ENCODE assay signal across 8 mouse cellular contexts in the genomic region with DNA sequence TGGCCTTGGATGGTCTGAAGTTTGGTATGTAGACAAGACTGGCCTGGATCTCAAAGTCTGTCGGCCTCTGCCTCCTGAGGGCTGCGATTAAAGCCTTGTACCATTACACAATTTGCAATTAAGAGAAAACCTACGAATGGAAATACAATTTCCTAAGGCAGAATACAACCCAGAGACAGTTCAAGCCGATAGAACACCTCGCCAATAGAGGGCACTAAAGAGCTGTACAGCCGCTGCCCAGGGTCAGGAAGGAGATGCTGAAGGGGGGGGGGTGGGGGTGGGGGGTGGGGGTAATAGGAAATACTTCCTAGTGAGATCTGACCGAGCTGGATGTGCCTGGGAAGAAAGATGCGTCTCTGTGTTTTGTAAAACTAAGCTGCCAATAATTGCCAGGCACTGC. TPM values are rescaled to one million over a fixed set of nuclear protein-coding genes. Genes with fewer than 3 reads are reported as not detected.
DNase-seq lines count a peak whose midpoint lies in the region; ATAC-seq lines count a peak whose summit lies in the region.

No protein-coding gene starts in this region.

- no peak overlapping the region for H3K4me2 ChIP-seq in forebrain, embryonic 14.5 days (ENCODE audit: low read length)
- H3K4me2 ChIP-seq in forebrain, embryonic 16.5 days (ENCODE audit: low read length), result no peak overlapping the region

- no peaks in the 10 kb centered on the region for H3K4me1 ChIP-seq in forebrain, embryonic 14.5 days (ENCODE audit: control insufficient read depth, insufficient read depth, low read length)
- H3K4me1 ChIP-seq in forebrain, embryonic 16.5 days (replicated peaks; ENCODE audit: control insufficient read depth, insufficient read depth, low read length), result no peaks in the 10 kb centered on the region

- no peak overlapping the region for H3K4me3 ChIP-seq in forebrain, embryonic 14.5 days (ENCODE audit: low read depth, low read length)
- no peak overlapping the region for H3K4me3 ChIP-seq in forebrain, embryonic 16.5 days (replicated peaks; ENCODE audit: low read length)

- no peaks in the 10 kb centered on the region for H3K27me3 ChIP-seq in forebrain, embryonic 14.5 days (replicated peaks; ENCODE audit: control insufficient read depth, insufficient read depth, low read length)
- no peaks in the 10 kb centered on the region for H3K27me3 ChIP-seq in forebrain, embryonic 16.5 days (replicated peaks; ENCODE audit: control insufficient read depth, insufficient read depth, low read length)

- 32% methylated on average over 8 of the region's 8 CpGs for WGBS in forebrain, embryonic 14.5 days
- WGBS in forebrain, embryonic 16.5 days, result 35% methylated on average over 7 of the region's 8 CpGs

- no peak overlapping the region for H3K9ac ChIP-seq in forebrain, embryonic 14.5 days (ENCODE audit: low read length)
- no peak overlapping the region for H3K9ac ChIP-seq in forebrain, embryonic 16.5 days (replicated peaks; ENCODE audit: low read depth, low read length)

- DNase-seq in forebrain, embryonic 14.5 days (ENCODE audit: low spot score), result peak; percentile 70
- peak; percentile 69 for DNase-seq in B cell, adult 2 months
- peak; percentile 61 for DNase-seq in adrenal gland, postnatal 25 days
- DNase-seq in fibroblast of lung, adult 2 months (ENCODE audit: low read depth), result peak; percentile 29
- peak; percentile 61 to 68 for DNase-seq in kidney, adult 8-10 months
- DNase-seq in lung, postnatal 14 days, result peak; percentile 84
- DNase-seq in spleen, adult 12 weeks (ENCODE audit: low spot score), result peak; percentile 12

- peak; percentile 54; the same call in 1 of the 2 replicates for ATAC-seq in forebrain, embryonic 14.5 days
- no peak for ATAC-seq in forebrain, embryonic 16.5 days

- no peaks in the 10 kb centered on the region for H3K9me3 ChIP-seq in forebrain, embryonic 14.5 days (replicated peaks; ENCODE audit: control insufficient read depth, low read length)
- H3K9me3 ChIP-seq in forebrain, embryonic 16.5 days (ENCODE audit: control insufficient read depth, low read length), result no peaks in the 10 kb centered on the region

- no peak overlapping the region for H3K27ac ChIP-seq in forebrain, embryonic 14.5 days (ENCODE audit: low read depth, low read length)
- H3K27ac ChIP-seq in forebrain, embryonic 16.5 days (ENCODE audit: low read length), result no peak overlapping the region

- peaks cover 43% of the 10 kb centered on the region for H3K36me3 ChIP-seq in forebrain, embryonic 14.5 days (ENCODE audit: control insufficient read depth, insufficient read depth, low read length)
- peaks cover 21% of the 10 kb centered on the region for H3K36me3 ChIP-seq in forebrain, embryonic 16.5 days (ENCODE audit: control insufficient read depth, insufficient read depth)

RNA-seq across cellular contexts. Expression of gene Vps33a, which starts 53.8 kb away (rescaled TPM):
- polyA plus RNA-seq in forebrain, embryonic 14.5 days (2014; fragmentation: Nextera tagmentation; extraction: Ambion mirVana), result 43.3 and 51.2 TPM in 2 replicates
- polyA plus RNA-seq in forebrain, embryonic 16.5 days (2015; fragmentation: Nextera tagmentation; extraction: Ambion mirVana), result 44.1 and 44.9 TPM in 2 replicates
- 40.2 and 51.5 TPM in 2 replicates for total RNA-seq in adrenal gland, postnatal 25 days (2021)

RNA-seq across cellular contexts. Expression of gene Clip1, which starts 57.8 kb away (rescaled TPM):
- polyA plus RNA-seq in forebrain, embryonic 14.5 days (2014; fragmentation: Nextera tagmentation; extraction: Ambion mirVana), result 45.9 and 55.6 TPM in 2 replicates
- polyA plus RNA-seq in forebrain, embryonic 16.5 days (2015; fragmentation: Nextera tagmentation; extraction: Ambion mirVana), result 83.1 and 93.0 TPM in 2 replicates
- 87.4 and 103 TPM in 2 replicates for total RNA-seq in adrenal gland, postnatal 25 days (2021)

Comparison
In these comparisons a context has a peak if more than half of its experiments do, and no peak if none do; other contexts are left out.
1. DNase-seq: peak in every context shown above with its lines; median percentile 84 in lung, postnatal 14 days; 70 in forebrain, embryonic 14.5 days; 69 in B cell, adult 2 months; 64 in kidney, adult 8-10 months; 61 in adrenal gland, postnatal 25 days; 29 in fibroblast of lung, adult 2 months; 12 in spleen, adult 12 weeks.